Mouse (Mus musculus) cortical plate, adult 2 months (tissue): ENCODE data around the gene Prkce.

Source experiments
- CTCF ChIP-seq: fragments of 200-500 bp; IDR thresholded peaks from 2 replicates; pipeline ENCODE4 v1.5.1; 2011; ENCODE audit warnings: mild to moderate bottlenecking, control low read depth, low read length; ENCODE audit not compliant: insufficient read depth; ENCODE audit errors: extremely low read depth
- POLR2A ChIP-seq: fragments of 200-500 bp; IDR thresholded peaks from 2 replicates; pipeline ENCODE4 v1.6.1; 2011; ENCODE audit warnings: mild to moderate bottlenecking, low read length, control low read depth; ENCODE audit not compliant: insufficient read depth; ENCODE audit errors: extremely low read depth

DNA sequence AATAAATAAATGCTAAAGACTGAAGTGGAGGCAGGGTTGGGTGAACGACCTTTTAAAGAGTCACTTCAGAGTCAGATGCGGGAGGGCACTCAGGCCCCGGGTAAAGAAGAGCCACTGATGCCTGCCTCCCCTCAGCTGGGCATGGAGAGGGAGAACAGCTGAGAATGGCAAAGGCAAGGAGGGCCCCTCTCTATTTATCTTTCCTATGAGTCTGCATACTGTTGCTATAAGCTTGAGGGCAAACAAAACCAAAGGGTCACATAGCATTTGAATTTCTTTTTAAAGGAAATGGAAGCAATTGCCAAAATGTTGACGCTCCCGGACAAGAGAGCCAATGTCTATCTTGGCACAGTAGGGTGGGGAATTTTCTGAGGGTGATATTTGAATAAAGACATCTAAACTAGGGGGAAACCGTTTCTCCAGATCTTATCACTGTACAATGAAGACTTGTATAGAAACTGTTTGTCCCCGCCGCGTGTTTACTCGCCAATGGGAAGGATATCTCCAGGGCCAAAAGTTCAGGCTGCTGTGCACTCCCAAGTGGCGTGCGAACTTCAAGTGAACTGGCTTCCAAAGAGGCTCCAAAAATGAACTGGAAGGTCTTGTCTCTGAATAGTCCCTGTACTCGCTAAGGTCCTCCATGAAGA, 347.5 kb downstream of the Prkce start:
- TF ChIP-seq CTCF, result no peak
- no peak for TF ChIP-seq POLR2A
